Mouse (Mus musculus) limb, embryonic 13.5 days (tissue): ENCODE results near the gene Ccl20. TPM values are rescaled to one million over a fixed set of nuclear protein-coding genes. Genes with fewer than 3 reads are reported as not detected.

Experiments
- ATAC-seq: fragments of 200-750 bp; cut with Nextera tagmentation; 2 replicates; pipeline ENCODE4 v1.8.0; 2017; ENCODE audit warnings: low read depth, moderate number of reproducible peaks, moderate TSS enrichment; ENCODE audit not compliant: low FRiP score
- H3K27ac ChIP-seq: fragments of 300-500 bp; sonication (generic); 2 replicates; pipeline ENCODE4 v1.5.1; 2015; ENCODE audit warnings: inconsistent platforms, mild to moderate bottlenecking, moderate library complexity
- H3K27me3 ChIP-seq: fragments of 300-500 bp; sonication (generic); 2 replicates; pipeline ENCODE4 v1.6.1; 2015; ENCODE audit warnings: mild to moderate bottlenecking, inconsistent platforms
- H3K36me3 ChIP-seq: fragments of 300-500 bp; sonication (generic); 2 replicates; pipeline ENCODE4 v1.6.1; 2015; ENCODE audit warnings: inconsistent platforms, mild to moderate bottlenecking, moderate library complexity
- H3K4me1 ChIP-seq: fragments of 300-500 bp; sonication (generic); 2 replicates; pipeline ENCODE4 v1.6.1; 2015; ENCODE audit warnings: inconsistent platforms
- H3K4me2 ChIP-seq: fragments of 300-500 bp; sonication (generic); replicated peaks from 2 replicates; pipeline ENCODE4 v1.6.1; 2015; ENCODE audit warnings: inconsistent platforms, mild to moderate bottlenecking, moderate library complexity
- H3K4me3 ChIP-seq: fragments of 300-500 bp; sonication (generic); 2 replicates; pipeline ENCODE4 v1.5.1; 2015; ENCODE audit warnings: moderate library complexity, mild to moderate bottlenecking, inconsistent platforms
- H3K9ac ChIP-seq: fragments of 300-500 bp; sonication (generic); 2 replicates; pipeline ENCODE4 v1.6.1; 2015; ENCODE audit warnings: mild to moderate bottlenecking, inconsistent platforms
- H3K9me3 ChIP-seq: fragments of 300-500 bp; sonication (generic); 2 replicates; pipeline ENCODE4 v1.6.1; 2016; ENCODE audit warnings: inconsistent platforms
- WGBS: fragments of 180-500 bp; shearing (Covaris S2); methylation state at CpG from one replicate; pipeline ENCODE4 v1.1.7; 2015; 5-methylcytosine and 5-hydroxymethylcytosine counted together
- polyA plus RNA-seq: library from polyadenylated mRNA; unstranded; fragments of >200 nt; fragmentation: Nextera tagmentation; extraction: Ambion mirVana; gene quantifications from 2 replicates; pipeline ENCODE4 v1.2.1, GENCODE M21; 2015

Ccl20 gene
- polyA plus RNA-seq, 1 experiment from 2014 or later = not detected

- no peak for ATAC-seq
- no peak overlapping the region for H3K27ac ChIP-seq
- H3K4me1 ChIP-seq = no peaks in the 10 kb centered on the region
- H3K27me3 ChIP-seq = no peaks in the 10 kb centered on the region
- no peak overlapping the region for H3K4me2 ChIP-seq
- H3K9me3 ChIP-seq = no peaks in the 10 kb centered on the region
- 88% methylated on average over 2 of the region's 2 CpGs for WGBS
- H3K4me3 ChIP-seq = no peak overlapping the region
- H3K36me3 ChIP-seq = no peaks in the 10 kb centered on the region
- no peak overlapping the region for H3K9ac ChIP-seq
Measured at GRCm38 (mm10) chr1:83146547-83146946, 30.0 kb downstream of the Ccl20 start.

GRCm38 (mm10) chr1:83150227-83150626 lies 33.7 kb downstream of the Ccl20 start:
- WGBS = 65% methylated on average over 3 of the region's 3 CpGs
- Histone ChIP-seq H3K9ac (no peak overlapping the region), H3K27ac (no peak overlapping the region), H3K4me1 (no peaks in the 10 kb centered on the region), H3K36me3 (no peaks in the 10 kb centered on the region), H3K9me3 (no peaks in the 10 kb centered on the region), H3K4me2 (no peak overlapping the region), H3K27me3 (no peaks in the 10 kb centered on the region), H3K4me3 (no peak overlapping the region)
- ATAC-seq = no peak

GRCm38 (mm10) chr1:83152961-83153360 lies 36.4 kb downstream of the Ccl20 start:
- H3K27ac ChIP-seq = no peak overlapping the region
- ATAC-seq = no peak
- WGBS = 76% methylated on average over 3 of the region's 3 CpGs

GRCm38 (mm10) chr1:83156876-83157275 lies 40.3 kb downstream of the Ccl20 start:
- Histone ChIP-seq H3K4me2 (no peak overlapping the region), H3K27me3 (no peaks in the 10 kb centered on the region), H3K9ac (no peak overlapping the region), H3K4me3 (no peak overlapping the region), H3K36me3 (no peaks in the 10 kb centered on the region), H3K4me1 (no peaks in the 10 kb centered on the region), H3K27ac (no peak overlapping the region), H3K9me3 (no peaks in the 10 kb centered on the region)
- WGBS = 60% methylated on average over 1 of the region's 1 CpGs
- no peak for ATAC-seq

More at GRCm38 (mm10) chr1:83152961-83153360, 36.4 kb downstream of the Ccl20 start:
- no peaks in the 10 kb centered on the region for H3K9me3 ChIP-seq
- no peak overlapping the region for H3K4me2 ChIP-seq
- H3K27me3 ChIP-seq = no peaks in the 10 kb centered on the region
- H3K4me3 ChIP-seq = no peak overlapping the region
- H3K36me3 ChIP-seq = no peaks in the 10 kb centered on the region
- no peaks in the 10 kb centered on the region for H3K4me1 ChIP-seq
- no peak overlapping the region for H3K9ac ChIP-seq

GRCm38 (mm10) chr1:83159603-83160002 lies 43.0 kb downstream of the Ccl20 start, which contains the start of gene Daw1:
TSS of gene Daw1 (plus strand) at chr1:83159752.
- no peaks in the 10 kb centered on the region for H3K9me3 ChIP-seq
- ATAC-seq = peak; percentile 98
- no peak within 1 kb of the TSS for H3K27ac ChIP-seq
- H3K36me3 ChIP-seq = no peaks in the 10 kb centered on the region
- WGBS = under 1% methylated on average over 16 of the region's 16 CpGs
- peak within 1 kb of the TSS; percentile 53 for H3K9ac ChIP-seq
- peak within 1 kb of the TSS; percentile 66 for H3K4me2 ChIP-seq
- H3K27me3 ChIP-seq = no peaks in the 10 kb centered on the region
- H3K4me3 ChIP-seq = peak within 1 kb of the TSS; percentile 53
- no peaks in the 10 kb centered on the region for H3K4me1 ChIP-seq

GRCm38 (mm10) chr1:83161658-83162057 lies 45.1 kb downstream of the Ccl20 start:
- Histone ChIP-seq H3K4me3 (no peak overlapping the region), H3K4me2 (no peak overlapping the region), H3K27me3 (no peaks in the 10 kb centered on the region), H3K4me1 (no peaks in the 10 kb centered on the region), H3K27ac (no peak overlapping the region), H3K9ac (no peak overlapping the region), H3K36me3 (no peaks in the 10 kb centered on the region), H3K9me3 (no peaks in the 10 kb centered on the region)
- no peak for ATAC-seq
- 65% methylated on average over 3 of the region's 3 CpGs for WGBS

GRCm38 (mm10) chr1:83164027-83164426 lies 47.5 kb downstream of the Ccl20 start:
- no peak overlapping the region for H3K4me3 ChIP-seq
- no peaks in the 10 kb centered on the region for H3K36me3 ChIP-seq
- no peak for ATAC-seq
- H3K27me3 ChIP-seq = no peaks in the 10 kb centered on the region
- H3K4me2 ChIP-seq = no peak overlapping the region
- no peak overlapping the region for H3K27ac ChIP-seq
- H3K4me1 ChIP-seq = 0 out of 2 replicates have a peak, but pooled peaks cover 3% of the 10 kb centered on the region
- 76% methylated on average over 3 of the region's 3 CpGs for WGBS
- H3K9me3 ChIP-seq = no peaks in the 10 kb centered on the region
- H3K9ac ChIP-seq = no peak overlapping the region

Other genes with a start within 250 kb of the Ccl20 start
- 0.18 TPM in 1 of 2 replicates, not detected in the other for gene A030005L19Rik, start 203.4 kb upstream of the Ccl20 start, polyA plus RNA-seq
- not detected in 2 replicates for gene A030014E15Rik, start 191.8 kb upstream of the Ccl20 start, polyA plus RNA-seq
- gene Gm6217, start 185.4 kb upstream of the Ccl20 start, polyA plus RNA-seq = not detected in 2 replicates
- gene A030003K21Rik, start 173.4 kb upstream of the Ccl20 start, polyA plus RNA-seq = not detected in 2 replicates
- gene Gm7544, start 160.8 kb upstream of the Ccl20 start, polyA plus RNA-seq = not detected in 2 replicates
- gene Gm47955, start 156.5 kb upstream of the Ccl20 start, polyA plus RNA-seq = not detected in 2 replicates
- gene Gm47959, start 116.2 kb upstream of the Ccl20 start, polyA plus RNA-seq = not detected in 2 replicates
- gene Slc19a3, start 78.3 kb upstream of the Ccl20 start, polyA plus RNA-seq = 0.38 and 0.43 TPM in 2 replicates
- gene Krtap28-10, start 74.3 kb upstream of the Ccl20 start, polyA plus RNA-seq = not detected in 2 replicates
- not detected in 2 replicates for gene Gm47969, start 71.8 kb upstream of the Ccl20 start, polyA plus RNA-seq
- not detected in 2 replicates for gene A030005K14Rik, start 57.4 kb upstream of the Ccl20 start, polyA plus RNA-seq
- not detected in 2 replicates for gene Krtap28-13, start 55.8 kb upstream of the Ccl20 start, polyA plus RNA-seq
- 0.14 TPM in 1 of 2 replicates, not detected in the other for gene Daw1, start 43.0 kb downstream of the Ccl20 start, polyA plus RNA-seq